Mouse (Mus musculus): ENCODE data around the gene Mgat3.

Mgat3 gene

GRCm38 (mm10) chr15:80261100-80261499 is 87.6 kb downstream of the Mgat3 start:
- DNase-seq (ENCODE audit: low spot score), result no peak

- peak; percentile 91 for DNase-seq (ENCODE audit: low spot score)
These were observed 90.4 kb downstream of the Mgat3 start, which contains the start of gene Rps19bp1 for GRCm38 (mm10) chr15:80263610-80264575. TSS of gene Rps19bp1 (minus strand) at chr15:80264315.

Data from testis, postnatal 10 days (tissue).